Mouse (Mus musculus): ENCODE results near the gene F11r.

DNA sequence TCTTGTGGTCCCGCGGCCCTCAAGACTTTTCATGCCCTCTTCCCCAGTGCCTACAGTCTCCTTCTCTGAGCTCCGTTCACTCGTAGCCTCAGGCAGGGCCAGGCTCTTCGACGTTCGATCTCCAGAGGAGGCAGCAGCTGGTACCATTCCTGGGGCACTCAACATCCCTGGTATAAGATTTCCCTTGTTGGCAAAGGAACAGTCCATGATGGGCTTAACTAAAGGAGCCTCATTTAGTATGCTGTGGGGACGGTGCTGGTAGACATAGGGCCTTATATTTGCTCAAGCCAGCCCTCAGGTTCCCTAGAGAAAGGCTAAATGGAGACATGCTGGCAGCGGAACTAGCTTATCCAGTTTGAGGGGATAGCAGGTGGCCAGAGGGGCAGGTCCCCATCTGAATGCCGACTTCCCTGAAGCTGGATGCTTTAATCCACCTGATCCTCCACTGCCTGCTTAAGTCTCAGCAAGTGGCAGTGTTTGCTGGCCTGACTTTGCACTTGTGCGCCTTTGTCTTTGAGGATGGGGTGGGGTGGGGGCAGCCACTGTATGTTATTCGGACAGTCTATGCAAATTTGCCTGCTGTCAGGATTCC, 17.9 kb upstream of the F11r start:
- no peak for TF ChIP-seq CTCF (conservative IDR thresholded peaks at IDR 0.05; ENCODE audit: low read length)
- no peak for TF ChIP-seq POU5F1 (IDR thresholded peaks at IDR 0.05; ENCODE audit: borderline replicate concordance, low read length)
